Mouse (Mus musculus) Patski (cell line): Measurements from ENCODE around the gene Tmem140. TPM values are rescaled to one million over a fixed set of nuclear protein-coding genes. Genes with fewer than 3 reads are reported as not detected.

Experiments used
- ATAC-seq: fragments of 100-300 bp; one replicate; pipeline ENCODE4 v1.8.0; 2021
- CTCF ChIA-PET: fragments of 350-600 bp; sonication (Branson Sonifier 250); formaldehyde crosslinking; loops from one replicate; lab custom pipeline; 2022; ENCODE audit warnings: inconsistent platforms; lab: Charles Lee
- POLR2A ChIA-PET: fragments of 350-600 bp; sonication (Branson Sonifier 250); formaldehyde crosslinking; loops from one replicate; lab custom pipeline; 2022; ENCODE audit warnings: antibody characterized with exemption, inconsistent platforms; lab: Charles Lee
- DNase-seq: peaks from one replicate; pipeline ENCODE4 v3.0.0-alpha.2; 2011; ENCODE audit warnings: low read depth, low spot score
- H3K27me3 ChIP-seq: fragments of 371-371 bp; one replicate; pipeline ENCODE4 v1.5.1; 2021
- CTCF ChIP-seq: fragments of 100-300 bp; IDR thresholded peaks from one replicate; pipeline ENCODE4 v1.5.1; 2021
- in situ Hi-C: fragments of 300-500 bp; cut with MboI; formaldehyde crosslinking; loops from 3 replicates; pipeline ENCODE4 v1.11.1; 2018; ENCODE audit warnings: low pct_unique_long_range_greater_than_20kb, mixed read lengths
- polyA plus RNA-seq: library from polyadenylated mRNA; unstranded; gene quantifications from one replicate; pipeline ENCODE4 v1.2.3, GENCODE M21; 2021

Gene Tmem140
- polyA plus RNA-seq, 1 experiment from 2014 or later = 16.9 TPM

DNA sequence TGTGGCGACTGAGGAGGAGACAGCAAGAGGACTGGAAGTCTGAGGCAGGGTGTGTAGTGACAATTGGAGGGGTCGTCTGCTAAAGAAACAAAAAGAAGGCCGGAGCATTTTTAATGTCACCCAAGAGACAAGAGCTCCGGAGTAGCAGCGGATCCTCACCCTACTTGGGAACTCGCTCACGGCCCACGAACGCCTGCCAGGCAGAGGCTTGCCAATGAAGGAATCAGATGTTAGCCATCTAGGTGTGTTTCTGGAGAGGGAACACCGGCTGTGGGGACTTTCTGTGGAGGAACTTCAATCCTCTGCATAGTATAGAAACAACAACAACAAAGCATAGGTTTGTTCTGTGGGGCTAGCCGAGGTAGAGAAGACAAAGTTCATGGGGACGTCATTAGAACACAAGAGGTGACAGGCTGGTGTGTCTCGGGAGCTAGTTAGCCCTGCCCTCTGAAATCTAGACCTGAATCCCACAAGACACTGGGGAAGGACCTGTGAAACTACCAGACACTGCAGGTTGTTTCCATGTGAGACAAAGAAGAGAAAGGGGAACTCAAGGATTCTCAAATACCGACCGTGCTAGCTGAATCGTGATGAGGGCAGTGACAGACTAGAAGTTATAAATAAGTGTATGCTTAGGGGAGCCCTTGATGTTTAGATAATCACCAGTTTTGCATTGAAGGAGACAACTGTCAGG is 4.5 kb downstream of the Tmem140 start:
- ChIA-PET CTCF (no interaction called here), POLR2A (no interaction called here)
- no peak for TF ChIP-seq CTCF
- no peaks in the 10 kb centered on the region for H3K27me3 ChIP-seq
- in situ Hi-C loops = no loop called here
- ATAC-seq (no peak), DNase-seq (no peak)

DNA sequence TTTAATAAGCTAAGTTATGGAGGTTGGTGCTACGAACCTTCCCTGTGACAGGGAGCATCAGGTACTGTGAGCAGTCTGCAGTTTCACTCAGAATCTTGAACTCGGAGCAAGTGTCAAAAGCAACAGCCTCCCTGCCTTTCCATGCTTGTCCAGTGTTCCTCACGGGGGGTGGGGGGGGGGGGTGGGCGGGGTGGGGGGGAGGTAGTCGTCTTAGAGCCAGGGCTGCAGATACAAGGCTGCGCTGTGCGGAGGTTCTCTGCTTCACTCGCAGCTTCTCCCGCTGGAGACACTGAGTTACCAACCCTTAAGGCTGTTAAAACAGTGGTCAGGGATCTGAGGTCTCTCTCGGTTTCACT is 5.0 kb downstream of the Tmem140 start:
- no peaks in the 10 kb centered on the region for H3K27me3 ChIP-seq
- in situ Hi-C loops = no loop called here
- ChIA-PET CTCF (interaction anchor here (1.0 kb wide), 1 partner anchor 10 kb away, joined by 4 read pairs; no protein-coding TSS in a partner anchor), POLR2A (no interaction called here)
- DNase-seq (no peak), ATAC-seq (no peak)
- no peak for TF ChIP-seq CTCF

DNA sequence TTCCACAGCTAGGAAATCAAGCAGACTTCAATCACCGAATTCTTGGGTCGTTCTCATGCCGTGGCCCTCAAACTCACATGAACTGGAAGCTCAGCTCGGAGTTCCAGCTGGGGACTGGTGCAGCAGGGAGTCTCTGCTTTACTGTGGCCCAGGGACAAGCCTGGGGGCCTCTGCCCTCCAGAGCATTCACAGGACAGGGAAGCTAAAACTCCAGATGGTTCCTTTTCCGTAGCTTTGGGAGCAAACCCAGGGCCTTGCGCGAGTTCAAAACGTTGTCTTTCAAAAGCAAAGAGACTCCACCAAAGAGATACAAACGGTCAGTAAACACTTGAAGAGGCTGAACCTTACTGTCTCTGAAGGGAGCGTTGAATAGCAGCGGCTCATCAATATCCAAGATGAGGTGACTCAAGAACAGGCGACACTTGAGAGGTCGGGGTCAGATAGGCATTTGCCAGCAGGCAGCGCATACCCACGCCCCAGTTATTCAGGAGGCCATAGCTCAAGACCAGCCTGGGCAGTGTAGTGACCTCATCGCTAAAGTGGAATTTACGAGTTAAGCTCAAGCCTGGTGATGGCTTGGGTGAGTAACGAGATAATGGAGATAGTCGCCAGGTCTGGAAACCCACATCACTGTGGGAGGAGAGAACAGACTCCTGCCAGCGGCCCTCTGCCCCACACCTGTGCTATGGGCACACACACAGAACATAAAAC is 5.7 kb downstream of the Tmem140 start:
- CTCF ChIA-PET = interaction anchor here (1.0 kb wide), 1 partner anchor 11 kb away, joined by 4 read pairs; no protein-coding TSS in a partner anchor
- no peak for DNase-seq
- no peak for ATAC-seq
- in situ Hi-C loops = no loop called here
- no peak for TF ChIP-seq CTCF
- H3K27me3 ChIP-seq = no peaks in the 10 kb centered on the region
- POLR2A ChIA-PET = no interaction called here

DNA sequence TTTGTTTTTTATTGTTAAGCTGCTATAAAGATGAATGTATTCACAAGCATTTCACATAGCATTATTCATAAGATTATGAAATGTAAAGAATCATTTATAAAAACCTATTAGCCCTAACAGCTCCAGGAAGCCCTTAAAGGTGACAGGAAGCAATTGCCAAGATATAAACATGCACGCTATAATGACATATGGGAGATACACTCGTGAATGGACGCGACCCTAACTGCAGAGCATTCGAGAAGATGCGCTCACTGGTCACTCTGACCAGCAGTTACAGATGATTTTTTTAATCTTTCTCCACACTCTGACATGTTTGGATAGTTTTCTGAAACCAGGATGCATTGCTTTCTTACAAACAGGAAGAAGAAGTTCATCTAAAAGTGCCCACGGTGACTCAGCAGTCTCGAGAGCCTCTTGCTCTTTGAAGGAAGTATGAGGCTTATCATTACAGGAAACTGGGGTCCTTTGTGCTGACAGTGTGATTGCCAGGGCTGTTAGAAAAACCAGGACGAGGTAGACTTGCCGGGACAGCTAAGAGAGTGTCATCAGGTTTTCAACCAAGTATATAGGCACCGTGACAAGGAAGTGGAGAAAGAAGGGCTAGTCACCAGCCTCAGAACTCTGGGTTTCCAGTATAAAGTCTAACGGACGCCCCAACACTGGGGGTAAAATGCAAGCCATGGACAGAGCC is 6.4 kb downstream of the Tmem140 start:
- CTCF ChIA-PET = interaction anchor here (1.0 kb wide), 1 partner anchor 12 kb away, joined by 4 read pairs; no protein-coding TSS in a partner anchor
- POLR2A ChIA-PET = no interaction called here
- no peak for DNase-seq
- in situ Hi-C loops = no loop called here
- no peaks in the 10 kb centered on the region for H3K27me3 ChIP-seq
- no peak for TF ChIP-seq CTCF
- ATAC-seq = no peak

DNA sequence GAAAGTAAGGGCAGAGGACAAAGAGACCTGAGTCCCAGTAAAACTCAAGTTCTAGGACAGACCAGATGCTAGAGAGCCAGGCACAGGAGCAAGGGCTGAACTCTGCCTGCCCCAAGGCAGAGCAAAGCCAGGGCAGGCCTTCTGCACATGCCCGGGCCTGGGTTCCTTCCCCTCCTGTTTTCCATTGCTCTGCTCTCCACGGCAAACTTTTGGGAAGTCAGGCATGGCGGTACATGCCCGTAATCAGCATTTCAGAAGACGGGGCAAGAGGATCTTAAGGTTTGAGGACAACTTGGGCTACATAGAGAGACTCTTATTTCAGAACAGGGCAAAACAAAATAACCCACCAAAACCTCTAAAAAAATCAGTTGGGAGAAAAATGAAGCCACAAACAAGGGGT is 7.2 kb downstream of the Tmem140 start:
- POLR2A ChIA-PET = interaction anchor here (1.1 kb wide), 1 partner anchor 90 kb away, joined by 3 read pairs; the partner anchor contains the start of gene Agbl3
- ATAC-seq (no peak), DNase-seq (no peak)
- H3K27me3 ChIP-seq = no peaks in the 10 kb centered on the region
- in situ Hi-C loops = no loop called here
- no peak for TF ChIP-seq CTCF
- CTCF ChIA-PET = no interaction called here

DNA sequence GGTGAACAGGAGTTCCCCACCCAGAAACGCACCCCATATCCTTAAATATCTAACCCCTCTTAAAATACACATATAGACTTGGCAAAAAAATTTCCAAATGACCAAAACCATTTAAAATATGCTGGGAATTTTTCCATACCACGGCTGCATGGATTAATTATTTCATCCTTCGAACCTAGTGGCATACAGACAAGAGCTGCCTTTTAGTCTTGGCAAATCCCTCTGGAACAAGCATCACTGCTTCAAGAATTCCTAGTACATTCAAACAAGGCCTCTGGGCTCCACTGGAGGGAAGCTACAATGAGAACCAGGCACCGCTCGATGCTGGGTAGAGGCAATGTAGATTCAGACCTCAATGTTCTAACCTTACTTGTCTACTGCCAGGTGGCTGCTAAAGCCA is 7.8 kb downstream of the Tmem140 start:
- H3K27me3 ChIP-seq = no peaks in the 10 kb centered on the region
- no peak for DNase-seq
- POLR2A ChIA-PET = interaction anchor here (1.1 kb wide), 1 partner anchor 91 kb away, joined by 3 read pairs; the partner anchor contains the start of gene Agbl3
- no peak for ATAC-seq
- in situ Hi-C loops = no loop called here
- CTCF ChIA-PET = interaction anchor here (1.5 kb wide), 1 partner anchor 90 kb away, joined by 3 read pairs; the partner anchor contains the start of gene Agbl3
- no peak for TF ChIP-seq CTCF

DNA sequence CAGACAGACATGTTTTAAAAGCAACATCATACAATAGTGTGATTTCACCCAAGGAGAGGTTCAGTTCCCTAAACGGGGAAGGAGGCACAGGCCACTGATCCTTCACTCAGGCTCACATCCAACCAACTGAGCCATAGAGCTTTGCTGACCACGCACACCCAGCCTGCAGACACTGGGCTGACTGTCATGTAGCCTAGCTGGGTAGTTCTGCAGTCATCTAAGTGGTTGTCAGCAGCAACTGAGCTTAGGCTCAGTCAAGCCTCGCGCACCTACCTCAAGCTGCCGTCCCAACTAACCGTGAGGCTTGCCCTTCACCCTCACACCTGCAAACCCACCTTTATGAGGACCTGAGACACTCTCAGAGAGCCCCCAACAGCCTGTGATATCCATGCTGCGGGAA is 9.0 kb downstream of the Tmem140 start:
- in situ Hi-C loops = no loop called here
- DNase-seq = no peak
- H3K27me3 ChIP-seq = no peaks in the 10 kb centered on the region
- CTCF ChIA-PET = interaction anchor here (1.5 kb wide), 1 partner anchor 91 kb away, joined by 3 read pairs; the partner anchor contains the start of gene Agbl3
- TF ChIP-seq CTCF = no peak
- no peak for ATAC-seq
- POLR2A ChIA-PET = interaction anchor here (0.6 kb wide), 1 partner anchor 164 kb away, joined by 3 read pairs; no protein-coding TSS in a partner anchor

DNA sequence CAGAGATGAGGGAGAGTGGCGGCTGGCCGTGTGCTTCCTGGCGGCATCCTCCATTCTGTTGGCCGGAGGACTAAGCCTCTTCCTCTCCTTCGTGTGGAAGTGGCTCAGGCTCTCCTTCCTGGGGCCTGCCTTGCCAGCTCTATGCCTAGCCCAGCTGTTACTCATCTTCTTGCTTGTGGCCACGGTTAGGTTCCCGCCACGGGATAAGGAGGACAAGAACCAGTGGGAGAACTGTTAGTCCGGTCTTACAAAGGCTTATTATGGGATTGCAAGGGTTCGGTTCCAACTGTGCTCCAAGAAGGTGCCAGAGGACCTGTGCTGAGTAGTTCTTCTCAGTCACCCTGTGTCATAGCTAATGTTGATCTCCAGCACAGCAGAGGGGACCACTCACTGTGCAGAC is 9.9 kb downstream of the Tmem140 start:
- DNase-seq (no peak), ATAC-seq (no peak)
- no peaks in the 10 kb centered on the region for H3K27me3 ChIP-seq
- in situ Hi-C loops = no loop called here
- TF ChIP-seq CTCF = no peak
- ChIA-PET CTCF (interaction anchor here (1.1 to 1.4 kb wide), 2 partner anchors 8 to 361 kb away, joined by 3 to 4 read pairs; no protein-coding TSS in a partner anchor), POLR2A (interaction anchor here (0.9 kb wide), 1 partner anchor 93 kb away, joined by 3 read pairs; the partner anchor contains the start of gene Agbl3)

DNA sequence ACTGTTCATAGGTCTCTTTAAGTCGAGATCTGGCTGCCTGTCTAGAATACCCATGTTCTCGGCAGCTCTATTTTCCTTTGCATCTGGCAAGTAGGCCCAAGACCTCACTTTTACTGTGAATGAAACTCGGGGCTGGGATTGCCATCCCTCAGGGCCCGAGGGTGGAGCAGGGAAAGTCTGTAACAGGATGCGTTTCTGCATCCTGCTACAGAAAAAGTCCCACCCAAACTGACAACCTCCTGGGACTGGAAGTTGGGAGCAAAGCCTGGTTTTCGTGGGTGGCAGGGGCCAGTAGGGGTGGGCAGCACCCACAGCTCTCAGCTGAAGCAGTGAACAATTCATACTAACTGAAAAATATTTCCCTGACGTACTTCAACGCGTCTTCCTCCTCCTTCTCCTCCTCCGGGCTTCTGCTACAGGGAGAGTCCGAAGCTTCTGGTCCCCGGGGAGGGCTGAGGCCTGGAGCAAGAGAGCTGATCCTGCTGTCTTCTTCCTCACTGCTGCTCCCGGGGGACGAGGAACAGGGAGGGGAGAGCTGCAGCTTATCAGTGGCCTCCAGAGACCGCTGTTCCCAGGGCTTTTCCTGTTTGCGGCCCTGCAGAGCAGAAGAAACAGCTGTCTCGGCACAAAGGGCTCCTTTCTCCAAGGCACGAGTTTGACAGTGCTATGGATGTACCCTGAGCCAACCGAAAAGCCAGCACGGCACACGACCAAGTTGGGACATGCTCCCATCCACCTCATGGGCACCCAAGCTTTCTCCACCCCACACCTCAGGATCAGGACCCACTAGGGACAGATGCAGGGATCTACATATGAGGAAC is 11.4 kb downstream of the Tmem140 start:
- no peaks in the 10 kb centered on the region for H3K27me3 ChIP-seq
- ChIA-PET CTCF (no interaction called here), POLR2A (interaction anchor here (0.7 kb wide), 1 partner anchor 36 kb away, joined by 4 read pairs; the partner anchor contains the start of gene Wdr91)
- DNase-seq = no peak
- in situ Hi-C loops = no loop called here
- no peak for ATAC-seq
- no peak for TF ChIP-seq CTCF
